Mouse (Mus musculus) liver, postnatal 0 days (tissue): ENCODE measurements around the gene Cyb5r1. TPM values are rescaled to one million over a fixed set of nuclear protein-coding genes. Genes with fewer than 3 reads are reported as not detected.

ENCODE experiments used
- ATAC-seq: fragments of 200-750 bp; cut with Nextera tagmentation; 2 replicates; pipeline ENCODE4 v1.8.0; 2017; ENCODE audit warnings: mild to moderate bottlenecking, moderate library complexity
- DNase-seq: peaks from one replicate; pipeline ENCODE4 v3.0.0-alpha.2; 2016
- H3K27ac ChIP-seq: fragments of 300-500 bp; sonication (generic); 2 replicates; pipeline ENCODE4 v1.5.1; 2014; ENCODE audit warnings: antibody characterized with exemption, moderate library complexity, mild to moderate bottlenecking, low read depth
- H3K27me3 ChIP-seq: fragments of 300-500 bp; sonication (generic); 2 replicates; pipeline ENCODE4 v1.6.1; 2014; ENCODE audit warnings: low read length, control low read depth, mixed read lengths; ENCODE audit not compliant: insufficient read depth
- H3K36me3 ChIP-seq: fragments of 300-500 bp; sonication (generic); replicated peaks from 2 replicates; pipeline ENCODE4 v1.6.1; 2014; ENCODE audit warnings: mild to moderate bottlenecking, control low read depth, low read length, moderate library complexity, mixed read lengths; ENCODE audit not compliant: insufficient read depth
- H3K4me1 ChIP-seq: fragments of 300-500 bp; sonication (generic); 2 replicates; pipeline ENCODE4 v1.6.1; 2014; ENCODE audit warnings: antibody characterized with exemption, mild to moderate bottlenecking, control low read depth; ENCODE audit not compliant: insufficient read depth
- H3K4me2 ChIP-seq: fragments of 300-500 bp; sonication (generic); 2 replicates; pipeline ENCODE4 v1.6.1; 2014; ENCODE audit warnings: low read depth, mild to moderate bottlenecking, low read length, moderate library complexity, mixed read lengths
- H3K4me3 ChIP-seq: fragments of 300-500 bp; sonication (generic); 2 replicates; pipeline ENCODE4 v1.5.1; 2014; ENCODE audit warnings: low read depth, low read length
- H3K9ac ChIP-seq: fragments of 300-500 bp; sonication (generic); replicated peaks from 2 replicates; pipeline ENCODE4 v1.6.1; 2014; ENCODE audit warnings: mild to moderate bottlenecking, moderate library complexity
- H3K9me3 ChIP-seq: fragments of 300-500 bp; sonication (generic); 2 replicates; pipeline ENCODE4 v1.6.1; 2016; ENCODE audit warnings: mild to moderate bottlenecking, control low read depth, low read length, mixed read lengths
- CTCF ChIP-seq: sonication (generic); IDR thresholded peaks from 2 replicates; pipeline ENCODE4 v1.5.1; 2016; ENCODE audit warnings: antibody characterized with exemption, low read depth
- EP300 ChIP-seq: IDR thresholded peaks from 2 replicates; pipeline ENCODE4 v1.6.1; 2016; ENCODE audit warnings: antibody characterized with exemption, low read depth, mild to moderate bottlenecking
- WGBS: fragments of 180-500 bp; shearing (Covaris S2); extraction: QIAGEN DNeasy Blood & Tissue Kit; methylation state at CpG from one replicate; pipeline ENCODE4 v1.1.7; 2014; ENCODE audit not compliant: insufficient replicate concordance; 5-methylcytosine and 5-hydroxymethylcytosine counted together
- polyA plus RNA-seq: library from polyadenylated mRNA; unstranded; fragments of >200 nt; fragmentation: Nextera tagmentation; extraction: Ambion mirVana; gene quantifications from 2 replicates; pipeline ENCODE4 v1.2.1, GENCODE M21; 2015

Gene Cyb5r1
- polyA plus RNA-seq, 1 experiment from 2014 or later: 7.7 TPM

- H3K36me3 ChIP-seq: peaks cover 15% of the 10 kb centered on the region
- 3% methylated on average over 1 of the region's 1 CpGs for WGBS
- H3K27ac ChIP-seq: peak overlapping the region; percentile 71
- peak overlapping the region; percentile 74 for H3K4me2 ChIP-seq
- no peak overlapping the region; the same call in 1 of the 2 replicates for H3K9ac ChIP-seq
- DNase-seq (no peak), ATAC-seq (no peak)
- peaks cover 70% of the 10 kb centered on the region for H3K4me1 ChIP-seq
- peak overlapping the region; percentile 85; the same call in 1 of the 2 replicates for H3K4me3 ChIP-seq
- TF ChIP-seq EP300: no peak
- TF ChIP-seq CTCF: no peak
- no peaks in the 10 kb centered on the region for H3K27me3 ChIP-seq
- no peaks in the 10 kb centered on the region for H3K9me3 ChIP-seq
Measured at GRCm38 (mm10) chr1:134419176-134419575, 13.8 kb downstream of the Cyb5r1 start.

DNA sequence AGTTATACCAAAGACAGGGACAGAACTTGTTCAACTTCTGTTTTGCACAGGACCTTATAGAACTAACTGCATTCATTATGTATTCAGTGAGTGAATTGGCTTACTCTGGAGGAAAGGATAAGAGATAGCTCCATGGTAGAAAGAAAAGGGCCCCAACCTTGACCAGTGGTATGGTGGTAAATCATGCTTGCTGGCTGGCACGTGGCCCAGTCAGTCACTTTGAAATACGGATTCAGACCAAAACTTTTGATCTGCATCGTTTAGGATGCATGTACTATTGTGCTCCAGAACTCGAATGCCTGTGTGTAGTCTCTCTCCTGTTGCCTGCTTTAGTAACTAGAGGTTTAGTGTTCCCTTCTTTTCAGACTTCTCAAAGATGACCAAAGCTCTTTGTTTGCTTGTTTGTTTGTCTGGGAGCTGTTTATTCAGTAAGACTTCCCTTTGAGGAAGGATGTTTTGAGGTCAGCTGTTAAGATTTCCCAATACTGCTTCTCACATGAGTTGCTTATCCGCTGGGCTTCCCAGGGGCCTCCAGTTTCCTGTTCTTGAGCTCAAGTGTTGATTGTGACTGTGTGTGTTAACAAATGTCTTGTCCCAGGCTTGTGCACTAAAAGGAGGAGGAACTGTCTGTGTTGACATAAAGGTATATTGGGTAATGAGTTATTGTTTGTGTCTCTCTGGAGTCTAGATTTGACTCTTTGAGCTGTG lies 14.5 kb downstream of the Cyb5r1 start:
- Histone ChIP-seq H3K4me3 (peak overlapping the region; percentile 85), H3K4me1 (peaks cover 69% of the 10 kb centered on the region)
- 10% methylated on average over 5 of the region's 5 CpGs for WGBS

GRCm38 (mm10) chr1:134423911-134424310 lies 18.6 kb downstream of the Cyb5r1 start:
- 52% methylated on average over 10 of the region's 10 CpGs for WGBS
- DNase-seq: peak; percentile 69
- no peak overlapping the region for H3K4me3 ChIP-seq
- peak overlapping the region; percentile 15 for H3K4me2 ChIP-seq
- H3K27ac ChIP-seq: peak overlapping the region; percentile 46; the same call in 1 of the 2 replicates
- no peak for TF ChIP-seq CTCF
- TF ChIP-seq EP300: no peak
- no peaks in the 10 kb centered on the region for H3K27me3 ChIP-seq
- no peak; the same call in 1 of the 2 replicates for ATAC-seq
- peaks cover 54% of the 10 kb centered on the region for H3K4me1 ChIP-seq
- peaks cover 60% of the 10 kb centered on the region for H3K36me3 ChIP-seq
- H3K9me3 ChIP-seq: no peaks in the 10 kb centered on the region
- H3K9ac ChIP-seq: no peak overlapping the region

More for the DNA sequence above, 14.5 kb downstream of the Cyb5r1 start:
- H3K9ac ChIP-seq: no peak overlapping the region; the same call in 1 of the 2 replicates
- peak overlapping the region; percentile 71 for H3K27ac ChIP-seq
- TF ChIP-seq CTCF (no peak), EP300 (peak; percentile 48)
- no peaks in the 10 kb centered on the region for H3K27me3 ChIP-seq
- peak; percentile 0; the same call in 1 of the 2 replicates for ATAC-seq
- peak; percentile 39 for DNase-seq
- H3K4me2 ChIP-seq: peak overlapping the region; percentile 74
- H3K36me3 ChIP-seq: peaks cover 22% of the 10 kb centered on the region
- no peaks in the 10 kb centered on the region for H3K9me3 ChIP-seq

- peak overlapping the region; percentile 54 for H3K4me2 ChIP-seq
- H3K9ac ChIP-seq: 0 out of 2 replicates have a peak overlapping the region, but pooled peaks have one; percentile 35
- H3K4me3 ChIP-seq: no peak overlapping the region
- 34% methylated on average over 5 of the region's 5 CpGs for WGBS
- DNase-seq (peak; percentile 82), ATAC-seq (peak; percentile 100)
- H3K36me3 ChIP-seq: peaks cover 80% of the 10 kb centered on the region
- H3K4me1 ChIP-seq: peaks cover 30% of the 10 kb centered on the region
- TF ChIP-seq EP300 (peak; percentile 99), CTCF (peak; percentile 16; the same call in 1 of the 2 replicates)
- peak overlapping the region; percentile 77 for H3K27ac ChIP-seq
- no peaks in the 10 kb centered on the region for H3K27me3 ChIP-seq
- no peaks in the 10 kb centered on the region for H3K9me3 ChIP-seq
Measured at GRCm38 (mm10) chr1:134426289-134426688, 20.9 kb downstream of the Cyb5r1 start.

DNA sequence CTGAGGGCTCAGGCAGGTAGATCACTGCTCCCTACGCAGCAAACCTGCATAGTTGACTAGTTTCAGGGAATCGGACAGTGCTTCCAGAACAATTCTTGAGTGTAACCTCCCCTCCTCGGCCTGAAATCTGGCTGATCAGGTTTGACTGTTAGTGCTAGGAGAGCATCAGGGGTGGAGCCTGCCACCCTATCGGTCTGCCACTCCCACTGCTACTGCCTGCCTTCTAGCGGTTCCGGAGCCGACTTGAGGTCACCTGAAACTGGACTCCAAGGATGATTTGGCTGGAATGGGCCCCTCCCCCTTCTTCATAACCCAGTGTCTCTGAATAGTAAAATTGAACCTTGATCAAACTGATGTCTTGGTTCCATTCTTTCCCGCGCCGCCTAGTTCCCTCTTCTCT lies 27.6 kb downstream of the Cyb5r1 start:
- no peak for DNase-seq
- Histone ChIP-seq H3K9me3 (no peaks in the 10 kb centered on the region), H3K4me3 (no peak overlapping the region), H3K27me3 (no peaks in the 10 kb centered on the region), H3K4me1 (no peaks in the 10 kb centered on the region), H3K9ac (no peak overlapping the region), H3K36me3 (peaks cover 55% of the 10 kb centered on the region), H3K4me2 (no peak overlapping the region), H3K27ac (no peak overlapping the region)
- 91% methylated on average over 10 of the region's 10 CpGs for WGBS
- TF ChIP-seq EP300 (no peak), CTCF (no peak)
- no peak for ATAC-seq

- WGBS: 83% methylated on average over 4 of the region's 4 CpGs
- TF ChIP-seq CTCF (no peak), EP300 (no peak)
- H3K4me3 ChIP-seq: no peak overlapping the region
- DNase-seq: no peak
- no peak overlapping the region for H3K27ac ChIP-seq
- H3K4me1 ChIP-seq: no peaks in the 10 kb centered on the region
- H3K27me3 ChIP-seq: no peaks in the 10 kb centered on the region
- H3K36me3 ChIP-seq: peaks cover 50% of the 10 kb centered on the region
- no peak overlapping the region for H3K9ac ChIP-seq
- no peak for ATAC-seq
- H3K4me2 ChIP-seq: no peak overlapping the region
- no peaks in the 10 kb centered on the region for H3K9me3 ChIP-seq
Measured at GRCm38 (mm10) chr1:134433473-134433872, 28.1 kb downstream of the Cyb5r1 start.
